Mouse (Mus musculus) activated CD4-positive, CD25-positive, alpha-beta regulatory T cell, adult 4 months (primary cell): ENCODE data around the gene Ppm1m. TPM values are rescaled to one million over a fixed set of nuclear protein-coding genes. Genes with fewer than 3 reads are reported as not detected.

ENCODE experiments used
- ATAC-seq: one replicate; pipeline ENCODE4 v1.8.0; 2017
- polyA plus RNA-seq, 2 experiments: library from polyadenylated mRNA; unstranded; fragments of 100-300 nt; shearing (Covaris generic); gene quantifications; one replicate each; pipeline ENCODE4 v1.2.1; 2017

Ppm1m gene
- polyA plus RNA-seq, 2 experiments from 2014 or later: 13.6 to 14.2 TPM

DNA sequence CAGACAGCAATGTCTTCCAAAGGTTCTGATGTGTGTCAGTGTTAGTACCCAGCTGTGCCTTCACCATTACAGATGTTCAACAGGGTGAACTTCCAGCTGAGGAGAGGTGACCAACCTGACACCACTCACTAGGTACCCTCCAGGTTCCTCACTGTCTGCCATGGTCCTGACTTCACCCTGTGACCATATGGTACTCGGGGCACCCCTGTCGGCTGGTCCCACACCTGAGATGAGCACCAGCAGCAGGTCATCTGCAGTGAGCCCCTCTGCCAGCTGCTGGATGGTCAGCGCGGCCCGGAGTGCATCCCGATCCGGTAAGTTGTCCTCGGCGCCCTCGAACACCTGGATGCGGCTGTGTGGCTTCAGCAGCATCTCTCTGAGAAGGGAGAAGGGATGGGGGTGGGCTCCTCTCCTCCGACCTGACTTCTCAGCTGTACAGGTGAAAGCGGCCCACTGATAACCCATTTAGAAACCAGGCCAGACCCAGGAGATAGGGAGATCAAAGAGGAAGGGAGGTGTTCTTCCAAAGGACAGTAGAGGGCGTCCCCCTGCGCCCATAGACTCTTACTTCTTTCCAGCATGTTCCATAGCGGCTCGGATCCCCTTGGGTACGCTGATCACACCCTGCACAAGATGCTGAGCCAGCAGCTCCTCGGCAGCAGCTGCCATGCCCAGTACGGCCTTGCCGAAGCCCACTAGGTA lies 42.5 kb downstream of the Ppm1m start:
- no peak for ATAC-seq

DNA sequence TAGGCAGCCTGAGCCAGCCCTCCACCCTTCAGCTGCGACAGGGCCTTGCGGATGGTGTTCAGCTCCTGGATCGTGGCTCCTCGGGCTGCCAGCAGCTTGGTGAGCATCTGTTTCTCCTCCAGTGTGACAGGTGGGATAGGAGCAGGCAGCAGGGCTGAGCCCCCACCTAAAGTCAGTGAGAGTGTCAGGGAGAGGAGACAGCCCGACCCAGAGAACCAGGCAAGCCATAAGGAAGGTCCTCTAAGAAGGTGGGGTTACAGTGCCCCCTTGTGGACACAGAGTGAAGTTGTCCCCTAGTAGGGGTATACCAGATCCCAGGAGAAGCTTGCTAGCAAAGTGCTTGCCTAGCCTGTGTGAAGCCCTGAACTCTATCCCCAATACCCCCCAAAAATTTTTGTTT lies 43.1 kb downstream of the Ppm1m start:
- ATAC-seq: no peak

DNA sequence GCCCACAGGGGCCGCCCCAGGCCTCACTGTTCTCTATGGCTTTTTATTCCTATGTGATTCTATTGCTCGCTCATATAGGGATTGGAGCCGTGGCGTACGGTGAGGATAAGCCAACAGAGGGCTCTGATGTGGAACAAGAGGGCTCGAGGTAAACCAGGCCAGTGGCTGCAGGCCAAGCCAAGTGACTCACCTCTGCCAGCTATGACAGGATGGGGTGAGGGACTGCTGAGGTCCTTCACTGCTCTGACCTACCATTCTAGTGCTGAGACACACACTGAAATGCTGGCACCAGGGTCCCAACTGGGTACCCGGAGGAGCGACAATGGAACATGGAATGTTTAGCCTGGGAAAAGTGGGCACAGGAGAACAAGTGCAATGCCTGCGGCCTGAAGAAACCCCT lies 45.4 kb downstream of the Ppm1m start:
- ATAC-seq: no peak

DNA sequence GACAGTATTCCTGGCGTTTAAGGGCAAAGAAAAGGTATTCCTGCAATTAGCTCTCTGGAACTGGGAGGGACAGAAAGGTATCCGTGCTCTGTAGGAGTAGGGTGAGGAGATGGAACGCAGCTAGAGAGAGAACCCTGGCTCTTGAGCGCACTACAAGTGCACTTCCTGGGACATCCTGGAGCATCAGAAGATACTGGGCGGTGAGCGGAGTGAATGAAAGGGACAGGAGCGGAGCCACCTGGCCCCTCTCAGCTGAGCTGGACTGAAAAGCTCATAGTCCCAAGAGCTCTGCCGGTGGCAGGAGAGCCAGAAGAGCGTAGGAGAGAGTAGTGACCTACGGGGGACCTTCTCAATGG lies 50.2 kb downstream of the Ppm1m start:
- no peak for ATAC-seq

DNA sequence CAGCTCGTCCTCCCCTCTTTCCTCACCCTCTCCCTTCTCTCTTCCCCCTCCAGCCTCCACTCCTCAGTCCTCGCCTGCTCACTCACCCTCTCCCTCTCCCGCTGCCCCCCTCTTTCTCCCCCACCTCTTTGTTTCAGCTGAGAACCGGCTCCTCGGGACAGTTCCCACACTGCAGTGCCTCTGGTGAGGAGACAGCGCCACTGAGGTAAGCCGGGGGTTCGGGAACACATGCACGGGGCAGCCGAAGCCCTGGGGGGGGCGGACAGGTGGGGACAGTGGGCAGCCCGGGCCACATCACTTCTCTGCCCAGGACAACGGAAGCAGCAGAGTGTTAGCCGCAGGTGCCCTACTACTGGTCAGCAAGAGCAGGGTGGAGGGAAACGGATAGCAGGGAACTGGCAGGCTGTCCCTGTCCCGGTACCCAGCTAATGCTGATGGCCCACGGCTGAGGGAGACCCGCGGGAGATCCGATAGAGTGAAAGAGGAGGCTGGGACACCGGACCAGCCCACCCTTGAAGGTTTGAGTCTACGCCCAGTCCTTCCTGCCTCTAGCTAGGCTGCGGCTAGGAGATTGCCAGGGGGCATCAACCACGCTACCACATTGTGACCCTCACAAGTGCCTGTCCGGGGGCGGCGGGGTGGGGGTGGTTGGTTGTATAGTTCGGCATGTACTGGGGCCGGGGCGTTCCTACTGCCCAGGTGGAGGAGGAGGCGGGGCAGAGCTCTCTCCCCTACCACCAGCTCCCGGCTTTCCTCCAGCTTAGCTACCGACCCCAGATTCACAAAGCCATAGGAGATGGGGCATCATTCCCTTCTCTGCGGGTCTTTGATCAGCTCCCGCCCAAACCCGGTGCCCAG lies 50.8 kb downstream of the Ppm1m start:
- no peak for ATAC-seq

DNA sequence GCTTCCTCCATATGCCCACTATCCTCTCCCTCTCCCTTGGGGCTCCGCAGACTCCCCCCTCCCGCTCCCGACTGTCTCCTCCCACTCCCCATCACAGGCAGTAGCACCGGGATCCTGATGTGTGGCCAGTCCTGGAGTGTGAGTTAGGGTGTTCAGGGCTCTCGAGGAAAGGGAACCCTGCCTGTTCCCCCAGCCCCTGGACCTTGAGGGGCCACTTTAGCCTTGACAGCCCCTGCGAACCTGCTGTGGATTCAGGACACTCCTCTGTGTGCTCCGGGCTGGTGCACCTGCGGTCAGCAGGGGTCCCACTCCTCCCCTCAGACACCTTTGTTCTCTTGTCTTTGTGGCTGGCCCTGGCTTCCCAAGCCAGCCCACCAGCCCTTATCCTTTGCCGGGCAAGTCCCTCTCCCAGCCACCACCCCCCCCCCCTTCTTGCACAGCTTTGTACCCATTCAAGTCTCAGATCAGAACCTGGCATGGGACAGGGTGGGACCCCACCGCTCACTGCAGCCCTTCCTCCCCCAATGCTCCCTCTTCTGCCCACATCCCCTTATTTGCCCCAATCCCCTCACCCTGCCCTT lies 51.6 kb downstream of the Ppm1m start:
- no peak for ATAC-seq

DNA sequence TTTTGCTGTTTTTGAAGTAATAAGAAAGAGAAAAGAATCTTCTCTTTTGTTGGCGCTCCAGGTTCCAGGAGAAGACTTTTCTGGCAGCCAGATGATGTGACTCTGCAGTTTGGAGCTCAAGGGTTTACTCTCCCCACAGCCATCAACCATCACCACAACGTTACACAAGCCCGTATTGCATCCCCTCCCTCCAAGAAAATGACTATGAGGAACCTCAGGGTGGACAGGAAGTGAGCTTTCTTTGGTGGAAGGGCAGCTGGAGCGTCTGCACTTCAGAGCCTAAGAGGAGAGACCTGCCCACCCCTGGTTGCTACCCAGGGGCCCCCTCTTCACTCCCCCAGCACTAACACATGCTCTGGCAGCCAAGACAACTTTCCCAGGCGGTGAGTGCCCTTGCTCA lies 52.3 kb downstream of the Ppm1m start:
- ATAC-seq: no peak

DNA sequence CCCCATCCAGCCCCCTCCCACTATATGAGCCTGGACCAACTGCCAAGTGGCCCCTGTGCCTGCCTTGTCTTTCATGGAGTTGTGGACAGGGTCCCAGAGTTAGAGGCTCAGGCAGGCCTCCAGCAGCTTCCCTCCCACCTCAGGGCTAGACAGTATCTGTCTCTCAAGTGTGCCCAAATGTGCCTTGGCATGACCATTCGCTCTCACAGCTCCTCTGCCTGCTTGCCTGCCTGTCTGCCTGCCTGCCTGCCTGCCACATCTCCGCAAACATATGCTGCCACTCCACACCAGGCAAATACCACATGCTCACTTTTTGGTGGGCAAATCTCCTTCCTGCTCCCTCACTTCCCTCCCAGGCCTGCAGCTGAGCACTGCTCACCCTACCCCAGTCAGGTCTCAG lies 54.0 kb downstream of the Ppm1m start:
- ATAC-seq: no peak

Other genes with a start within 250 kb of the Ppm1m start
- gene Col6a5, start 239.1 kb downstream of the Ppm1m start, polyA plus RNA-seq: not detected
- gene Col6a4, start 103.0 kb downstream of the Ppm1m start, polyA plus RNA-seq: under 1 TPM in 1 of 2 experiments, not detected in 1; 0.90 TPM
- 1 to 10 TPM; 2.9 to 3.3 TPM for gene Glyctk, start 41.6 kb downstream of the Ppm1m start, polyA plus RNA-seq
- 10 to 100 TPM; 45.7 to 46.3 TPM for gene Wdr82, start 28.8 kb downstream of the Ppm1m start, polyA plus RNA-seq
- gene Twf2, start 3.4 kb upstream of the Ppm1m start, polyA plus RNA-seq: 100 to 1,000 TPM; 144 to 147 TPM
- under 1 TPM in 1 of 2 experiments, not detected in 1; 0.13 TPM for gene Tlr9, start 22.9 kb upstream of the Ppm1m start, polyA plus RNA-seq
- gene Alas1, start 48.9 kb upstream of the Ppm1m start, polyA plus RNA-seq: 10 to 100 TPM; 37.8 to 65.0 TPM
- gene Poc1a, start 81.3 kb upstream of the Ppm1m start, polyA plus RNA-seq: 10 to 100 TPM in 1 of 2 experiments, 1 to 10 TPM in 1; 7.9 to 13.5 TPM
- gene Dusp7, start 168.9 kb upstream of the Ppm1m start, polyA plus RNA-seq: 10 to 100 TPM; 16.7 to 20.0 TPM
- 1,000 to 10,000 TPM; 1,290 to 1,880 TPM for gene Rpl29, start 229.7 kb upstream of the Ppm1m start, polyA plus RNA-seq
- gene Acy1, start 238.6 kb upstream of the Ppm1m start, polyA plus RNA-seq: 1 to 10 TPM; 9.3 to 10.0 TPM
- gene Abhd14b, start 247.7 kb upstream of the Ppm1m start, polyA plus RNA-seq: 10 to 100 TPM in 1 of 2 experiments, 1 to 10 TPM in 1; 8.1 to 10.1 TPM
- gene Abhd14a, start 247.9 kb upstream of the Ppm1m start, polyA plus RNA-seq: 10 to 100 TPM; 12.7 to 13.0 TPM